Mouse (Mus musculus) monocyte, adult 2 months (primary cell): ENCODE measurements around the gene Snph.

Experiments
- DNase-seq, 2 experiments: peaks; one replicate each; pipeline ENCODE4 v3.0.0; 2022; ENCODE audit warnings: low spot score in 2 of 2, low read depth in 1 of 2

The Snph gene

GRCm38 (mm10) chr2:151543063-151543895, 89.1 kb downstream of the Snph start:
- DNase-seq: no peak

DNA sequence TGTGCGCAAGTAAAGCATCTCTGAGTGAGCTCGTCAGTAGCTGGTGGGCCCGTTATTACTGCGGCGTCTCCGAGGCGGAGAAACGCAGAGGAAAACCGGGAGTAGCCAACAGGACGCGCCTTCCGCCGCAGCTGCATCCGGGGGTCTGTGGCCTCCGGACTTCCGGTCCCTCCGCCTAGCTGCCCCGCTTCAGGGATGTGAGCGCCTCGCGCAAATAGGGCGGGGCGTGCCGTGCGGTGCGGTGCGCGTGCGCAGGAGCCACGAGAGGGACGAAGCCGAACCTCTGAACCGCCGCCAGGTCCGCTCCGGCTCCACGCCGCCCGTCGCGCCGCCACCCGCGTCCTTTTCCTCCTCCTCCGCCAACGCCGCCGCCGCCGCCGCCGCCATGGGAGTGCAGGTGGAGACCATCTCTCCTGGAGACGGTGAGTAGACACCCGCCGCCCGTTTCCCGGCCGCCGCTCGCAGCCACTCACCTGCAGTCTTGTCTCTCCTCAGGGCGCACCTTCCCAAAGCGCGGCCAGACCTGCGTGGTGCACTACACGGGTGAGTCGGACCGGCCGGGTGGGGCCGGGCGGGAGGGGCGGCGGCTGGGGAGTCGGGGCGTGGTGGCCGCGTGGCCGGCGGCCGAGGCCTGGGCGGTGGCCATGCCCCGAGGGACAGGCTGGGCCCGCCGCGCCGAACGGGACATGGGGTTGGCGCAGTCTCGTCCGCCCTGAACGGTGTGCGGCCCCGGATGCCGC, 89.9 kb downstream of the Snph start, which contains the start of gene Fkbp1a:
Gene Fkbp1a, plus strand, starts transcription at position 161 of the 740 bp plus-strand sequence.
- DNase-seq: peak; percentile 66 to 84
